Mouse (Mus musculus): ENCODE measurements around the gene Mknk2.

- TF ChIP-seq CTCF (IDR thresholded peaks at IDR 0.05; ENCODE audit: low read depth) (no peak), EP300 (IDR thresholded peaks at IDR 0.05; ENCODE audit: low read depth) (no peak)
Observed at GRCm38 (mm10) chr10:80678601-80679377, 877 bp upstream of the Mknk2 start.

Measured in liver, postnatal 0 days (tissue).